Mouse (Mus musculus) hindbrain, postnatal 0 days (tissue): Measurements from ENCODE around the gene Atr. TPM values are rescaled to one million over a fixed set of nuclear protein-coding genes. Genes with fewer than 3 reads are reported as not detected.
"Not testable (repeated sequence)": the region's sequence is repeated elsewhere in the genome, so short reads cannot be mapped to it uniquely, and the experiment has no call there.

Experiments
- ATAC-seq: fragments of 200-750 bp; cut with Nextera tagmentation; 2 replicates; pipeline ENCODE4 v1.8.0; 2017; ENCODE audit warnings: mild to moderate bottlenecking, moderate TSS enrichment, moderate library complexity
- DNase-seq: peaks from one replicate; pipeline ENCODE4 v3.0.0-alpha.2; 2015; ENCODE audit warnings: low spot score
- H3K27ac ChIP-seq: fragments of 300-500 bp; sonication (generic); 2 replicates; pipeline ENCODE4 v1.5.1; 2014; ENCODE audit warnings: mild to moderate bottlenecking
- H3K27me3 ChIP-seq: fragments of 300-500 bp; sonication (generic); 2 replicates; pipeline ENCODE4 v1.6.1; 2014; ENCODE audit warnings: low read length, mixed read lengths; ENCODE audit not compliant: insufficient read depth
- H3K36me3 ChIP-seq: fragments of 300-500 bp; sonication (generic); 2 replicates; pipeline ENCODE4 v1.6.1; 2014; ENCODE audit warnings: low read length, mixed read lengths; ENCODE audit not compliant: insufficient read depth
- H3K4me1 ChIP-seq: fragments of 300-500 bp; sonication (generic); 2 replicates; pipeline ENCODE4 v1.6.1; 2014; ENCODE audit warnings: antibody characterized with exemption, low read length, mixed read lengths; ENCODE audit not compliant: insufficient read depth
- H3K4me2 ChIP-seq: fragments of 300-500 bp; sonication (generic); 2 replicates; pipeline ENCODE4 v1.6.1; 2014; ENCODE audit warnings: low read depth, mild to moderate bottlenecking, low read length, moderate library complexity, mixed read lengths
- H3K4me3 ChIP-seq: fragments of 300-500 bp; sonication (generic); 2 replicates; pipeline ENCODE4 v1.5.1; 2014; ENCODE audit warnings: low read length
- H3K9ac ChIP-seq: fragments of 300-500 bp; sonication (generic); replicated peaks from 2 replicates; pipeline ENCODE4 v1.6.1; 2014; ENCODE audit warnings: mild to moderate bottlenecking, low read length, moderate library complexity, mixed read lengths
- H3K9me3 ChIP-seq: fragments of 300-500 bp; sonication (generic); 2 replicates; pipeline ENCODE4 v1.6.1; 2016; ENCODE audit warnings: low read length, mixed read lengths
- CTCF ChIP-seq: IDR thresholded peaks from 2 replicates; pipeline ENCODE4 v1.5.1; 2016; ENCODE audit warnings: antibody characterized with exemption, control low read depth, low read depth
- WGBS: fragments of 180-500 bp; shearing (Covaris S2); extraction: QIAGEN DNeasy Blood & Tissue Kit; methylation state at CpG from one replicate; pipeline ENCODE4 v1.1.7; 2014; 5-methylcytosine and 5-hydroxymethylcytosine counted together
- polyA plus RNA-seq: library from polyadenylated mRNA; unstranded; fragments of >200 nt; fragmentation: Nextera tagmentation; extraction: Ambion mirVana; gene quantifications from 2 replicates; pipeline ENCODE4 v1.2.1, GENCODE M21; 2015
- total RNA-seq: library from RNA; depleted of rRNA; stranded (reverse); fragments of >200 nt; gene quantifications from 2 replicates; pipeline ENCODE4 v1.2.3, GENCODE M21; 2014

Atr gene
- total and polyA plus RNA-seq, 2 experiments from 2014 or later, result 7.6 to 13.9 TPM

DNA sequence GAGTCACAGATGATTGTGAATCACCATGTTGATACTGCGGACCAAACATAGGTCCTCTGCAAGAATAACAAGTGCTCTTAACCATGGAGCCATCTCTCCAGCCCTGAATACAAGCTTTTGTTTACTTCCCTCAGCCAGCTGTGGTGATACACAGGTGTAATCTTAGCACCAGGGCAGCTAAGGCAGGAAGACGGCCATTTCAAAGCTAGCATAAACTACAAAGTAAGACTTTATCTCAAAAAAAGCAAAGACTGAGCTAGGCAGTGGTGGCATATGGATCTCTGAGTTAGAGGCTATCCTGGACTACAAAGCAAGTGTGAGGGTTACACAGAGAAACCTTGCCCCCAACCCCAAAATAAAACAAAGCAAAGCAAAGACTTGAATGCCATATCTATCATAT lies 100.2 kb downstream of the Atr start:
- no peak overlapping the region for H3K4me3 ChIP-seq
- no peaks in the 10 kb centered on the region for H3K9me3 ChIP-seq
- H3K27ac ChIP-seq, result no peak overlapping the region
- H3K9ac ChIP-seq, result no peak overlapping the region
- ATAC-seq, result no peak
- no peak for TF ChIP-seq CTCF
- WGBS, result 95% methylated on average over 2 of the region's 2 CpGs
- H3K4me2 ChIP-seq, result no peak overlapping the region
- no peaks in the 10 kb centered on the region; the same call in 1 of the 2 replicates for H3K36me3 ChIP-seq
- H3K4me1 ChIP-seq, result peaks cover 4% of the 10 kb centered on the region; the same call in 1 of the 2 replicates
- no peaks in the 10 kb centered on the region for H3K27me3 ChIP-seq
- no peak for DNase-seq

DNA sequence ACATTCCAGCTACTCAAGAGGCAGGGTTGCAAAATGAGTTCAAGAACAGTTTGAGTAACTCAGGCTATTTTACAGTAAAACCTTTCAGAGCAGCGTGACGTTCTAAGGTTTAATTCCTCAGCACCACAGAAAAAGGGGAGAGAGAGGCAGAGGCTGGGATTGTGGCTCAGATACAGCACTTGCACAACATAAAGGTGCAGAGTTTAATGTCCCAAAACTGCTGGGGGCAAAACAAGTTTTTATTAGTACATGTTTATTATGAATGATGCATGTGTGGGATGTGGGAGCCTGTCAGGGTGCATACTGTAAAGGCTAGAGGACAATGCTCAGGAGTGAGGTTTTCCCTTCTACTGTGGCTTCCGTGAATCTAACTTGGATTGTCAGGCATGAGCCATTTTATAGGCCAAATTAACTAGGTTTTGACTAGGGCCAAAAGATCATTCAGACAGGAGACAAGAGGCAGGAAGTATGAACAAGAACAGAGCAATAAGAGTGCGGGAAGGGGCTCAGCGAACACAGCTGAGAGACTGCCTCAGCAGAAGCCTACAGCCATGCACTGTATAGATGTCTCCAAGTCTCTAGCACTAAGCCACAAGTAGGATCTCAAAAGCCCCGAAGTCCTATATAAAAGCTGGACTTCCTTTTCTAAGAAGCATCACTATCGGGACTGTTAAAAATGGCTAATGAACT lies 100.8 kb downstream of the Atr start:
- no peak for TF ChIP-seq CTCF
- ATAC-seq, result no peak
- WGBS, result 97% methylated on average over 7 of the region's 7 CpGs

GRCm38 (mm10) chr9:95958731-95959105 lies 101.3 kb downstream of the Atr start:
- H3K4me1 ChIP-seq, H3K27me3 ChIP-seq, DNase-seq, H3K27ac ChIP-seq, ATAC-seq, H3K36me3 ChIP-seq, H3K9me3 ChIP-seq, H3K9ac ChIP-seq, H3K4me2 ChIP-seq, H3K4me3 ChIP-seq: not testable (repeated sequence)
- 98% methylated on average over 2 of the region's 2 CpGs for WGBS

More for the DNA sequence above, 100.8 kb downstream of the Atr start:
- H3K36me3 ChIP-seq, result no peaks in the 10 kb centered on the region; the same call in 1 of the 2 replicates
- no peak overlapping the region for H3K4me2 ChIP-seq
- no peak overlapping the region for H3K4me3 ChIP-seq
- no peaks in the 10 kb centered on the region for H3K27me3 ChIP-seq
- no peak overlapping the region for H3K27ac ChIP-seq
- H3K9me3 ChIP-seq, result no peaks in the 10 kb centered on the region
- H3K9ac ChIP-seq, result no peak overlapping the region
- peaks cover 4% of the 10 kb centered on the region; the same call in 1 of the 2 replicates for H3K4me1 ChIP-seq
- no peak for DNase-seq

DNA sequence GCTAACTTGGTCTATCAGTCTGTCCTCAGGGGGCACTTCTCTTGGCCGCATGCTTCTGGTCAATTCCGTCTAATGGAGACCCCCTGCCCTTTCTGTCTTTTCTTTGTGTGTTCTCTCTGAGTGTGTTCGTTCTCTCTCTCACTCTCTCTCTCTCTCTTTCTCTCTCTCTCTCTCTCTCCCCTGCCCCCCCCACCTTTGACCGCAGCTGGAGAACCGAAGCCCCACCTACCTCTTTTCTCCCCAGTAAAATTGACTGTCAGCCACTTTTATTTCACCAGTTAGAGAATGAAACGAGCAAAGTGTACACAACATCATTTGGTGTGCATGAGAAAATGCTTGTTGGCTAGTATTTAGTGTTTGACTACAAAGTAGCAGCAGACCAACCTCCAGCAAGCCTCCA lies 101.8 kb downstream of the Atr start:
- DNase-seq (no peak), ATAC-seq (no peak)
- H3K4me1 ChIP-seq, result peaks cover 4% of the 10 kb centered on the region; the same call in 1 of the 2 replicates
- WGBS, result 75% methylated on average over 6 of the region's 6 CpGs
- H3K9me3 ChIP-seq, result no peaks in the 10 kb centered on the region
- H3K27ac ChIP-seq, result no peak overlapping the region
- no peak for TF ChIP-seq CTCF
- H3K9ac ChIP-seq, result no peak overlapping the region
- no peak overlapping the region for H3K4me3 ChIP-seq
- no peaks in the 10 kb centered on the region for H3K27me3 ChIP-seq
- no peaks in the 10 kb centered on the region; the same call in 1 of the 2 replicates for H3K36me3 ChIP-seq
- no peak overlapping the region for H3K4me2 ChIP-seq

DNA sequence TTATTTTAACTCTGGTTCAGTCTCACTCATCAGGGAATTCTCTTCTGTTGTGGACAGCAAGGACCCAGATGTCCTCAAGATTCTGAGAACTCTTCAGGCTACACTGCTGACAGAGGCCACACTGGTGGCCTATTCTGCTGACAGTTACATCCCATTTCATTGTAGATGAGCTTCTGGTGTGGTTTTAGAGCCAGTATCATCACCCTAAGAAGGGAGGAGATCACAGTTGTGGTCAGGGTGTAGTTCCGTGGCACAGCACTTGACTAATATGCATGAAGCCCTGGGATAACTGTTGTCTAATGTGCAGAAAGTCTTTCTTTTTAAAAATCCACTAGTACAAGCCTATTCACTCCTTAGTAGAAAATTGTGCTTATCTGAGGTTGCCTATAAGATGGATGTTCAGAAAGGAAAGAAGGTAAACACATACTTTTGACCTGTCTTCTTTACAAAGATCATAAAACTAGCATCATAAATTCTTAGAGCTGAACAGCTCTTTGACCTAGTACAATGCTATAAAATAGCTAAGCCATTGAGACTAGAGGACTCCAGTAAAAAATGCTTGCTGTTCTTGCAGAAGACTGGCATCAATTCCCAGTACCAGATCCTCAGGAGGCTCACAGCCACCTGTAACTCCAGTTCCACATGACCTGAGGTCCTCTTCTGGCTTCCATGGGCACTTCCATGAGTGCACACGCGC lies 102.5 kb downstream of the Atr start:
- Histone ChIP-seq H3K4me2 (no peak overlapping the region), H3K4me3 (no peak overlapping the region), H3K27ac (no peak overlapping the region), H3K9ac (no peak overlapping the region), H3K9me3 (no peaks in the 10 kb centered on the region), H3K36me3 (no peaks in the 10 kb centered on the region; the same call in 1 of the 2 replicates), H3K4me1 (peaks cover 4% of the 10 kb centered on the region; the same call in 1 of the 2 replicates), H3K27me3 (no peaks in the 10 kb centered on the region)
- DNase-seq (no peak), ATAC-seq (no peak)
- 93% methylated on average over 3 of the region's 3 CpGs for WGBS
- no peak for TF ChIP-seq CTCF

- Histone ChIP-seq H3K4me1 (peaks cover 4% of the 10 kb centered on the region; the same call in 1 of the 2 replicates), H3K4me2 (no peak overlapping the region), H3K9me3 (no peaks in the 10 kb centered on the region), H3K9ac (no peak overlapping the region), H3K27ac (no peak overlapping the region), H3K4me3 (no peak overlapping the region), H3K36me3 (no peaks in the 10 kb centered on the region; the same call in 1 of the 2 replicates), H3K27me3 (no peaks in the 10 kb centered on the region)
- DNase-seq (no peak), ATAC-seq (no peak)
- TF ChIP-seq CTCF, result no peak
Observed at GRCm38 (mm10) chr9:95961058-95961457, 103.7 kb downstream of the Atr start.

DNA sequence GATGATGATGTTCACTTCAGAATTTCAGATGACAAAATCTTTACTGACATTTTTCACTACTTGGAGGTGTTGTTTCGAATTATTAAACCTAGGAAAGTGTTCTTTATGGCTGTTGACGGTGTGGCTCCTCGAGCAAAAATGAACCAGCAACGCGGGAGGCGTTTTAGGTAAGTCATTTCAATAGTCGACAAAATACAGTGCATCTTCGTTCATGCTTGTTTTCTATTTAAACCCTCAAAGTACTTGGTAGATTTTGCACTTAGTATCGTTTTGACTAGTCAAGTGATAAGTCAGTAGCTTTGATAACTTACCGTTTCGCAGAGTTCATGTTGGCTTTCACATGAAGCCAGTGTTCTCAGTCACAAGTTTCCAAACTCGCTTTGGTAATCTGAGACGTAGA lies 106.6 kb downstream of the Atr start:
- Histone ChIP-seq H3K36me3 (peaks cover 3% of the 10 kb centered on the region; the same call in 1 of the 2 replicates), H3K4me1 (no peaks in the 10 kb centered on the region), H3K9me3 (no peaks in the 10 kb centered on the region), H3K9ac (no peak overlapping the region), H3K27ac (no peak overlapping the region), H3K4me3 (no peak overlapping the region), H3K27me3 (no peaks in the 10 kb centered on the region), H3K4me2 (no peak overlapping the region)
- no peak for ATAC-seq
- no peak for TF ChIP-seq CTCF
- 95% methylated on average over 13 of the region's 13 CpGs for WGBS
- no peak for DNase-seq
